Mouse (Mus musculus): ENCODE results near the gene 2410137M14Rik. TPM values are rescaled to one million over a fixed set of nuclear protein-coding genes. Genes with fewer than 3 reads are reported as not detected.

2410137M14Rik gene
- polyA plus RNA-seq, 1 experiment from 2014 or later: not detected

- Histone ChIP-seq H3K36me3 (ENCODE audit: control insufficient read depth, insufficient read depth, low read length) (peaks cover 12% of the 10 kb centered on the region), H3K4me2 (ENCODE audit: low read depth, low read length) (peak within 1 kb of the TSS; percentile 78), H3K27me3 (ENCODE audit: control insufficient read depth, insufficient read depth, low read depth, low read length) (no peaks in the 10 kb centered on the region), H3K9me3 (ENCODE audit: control insufficient read depth, low read length) (no peaks in the 10 kb centered on the region), H3K9ac (ENCODE audit: low read length) (peak within 1 kb of the TSS; percentile 84), H3K4me1 (replicated peaks; ENCODE audit: control insufficient read depth, insufficient read depth, low read length) (peaks cover 12% of the 10 kb centered on the region), H3K27ac (ENCODE audit: low read length) (peak within 1 kb of the TSS; percentile 87), H3K4me3 (ENCODE audit: low read length) (peak within 1 kb of the TSS; percentile 72)
- under 1% methylated on average over 46 of the region's 46 CpGs for WGBS
- peak; percentile 98 for ATAC-seq (ENCODE audit: low read depth)
These were observed 22.9 kb downstream of the 2410137M14Rik start, which contains the start of the genes Znrd1 and Znrd1as for GRCm38 (mm10) chr17:36957999-36958743. Gene Znrd1, minus strand, starts transcription at chr17:36958559. Gene Znrd1as, plus strand, starts transcription at chr17:36958592.

GRCm38 (mm10) chr17:36953062-36953461 is 28.0 kb downstream of the 2410137M14Rik start:
- Histone ChIP-seq H3K36me3 (ENCODE audit: control insufficient read depth, insufficient read depth, low read length) (peaks cover 25% of the 10 kb centered on the region), H3K27me3 (ENCODE audit: control insufficient read depth, insufficient read depth, low read depth, low read length) (no peaks in the 10 kb centered on the region), H3K4me2 (ENCODE audit: low read depth, low read length) (no peak overlapping the region), H3K27ac (ENCODE audit: low read length) (no peak overlapping the region), H3K4me3 (ENCODE audit: low read length) (no peak overlapping the region), H3K9me3 (ENCODE audit: control insufficient read depth, low read length) (no peaks in the 10 kb centered on the region), H3K4me1 (replicated peaks; ENCODE audit: control insufficient read depth, insufficient read depth, low read length) (peaks cover 20% of the 10 kb centered on the region), H3K9ac (ENCODE audit: low read length) (no peak overlapping the region)
- no peak for ATAC-seq (ENCODE audit: low read depth)
- 72% methylated on average over 1 of the region's 1 CpGs for WGBS

GRCm38 (mm10) chr17:36952631-36953030 is 28.4 kb downstream of the 2410137M14Rik start:
- Histone ChIP-seq H3K9me3 (ENCODE audit: control insufficient read depth, low read length) (no peaks in the 10 kb centered on the region), H3K36me3 (ENCODE audit: control insufficient read depth, insufficient read depth, low read length) (peaks cover 25% of the 10 kb centered on the region), H3K9ac (ENCODE audit: low read length) (no peak overlapping the region), H3K4me2 (ENCODE audit: low read depth, low read length) (no peak overlapping the region), H3K4me1 (replicated peaks; ENCODE audit: control insufficient read depth, insufficient read depth, low read length) (peaks cover 19% of the 10 kb centered on the region), H3K27ac (ENCODE audit: low read length) (no peak overlapping the region), H3K4me3 (ENCODE audit: low read length) (no peak overlapping the region), H3K27me3 (ENCODE audit: control insufficient read depth, insufficient read depth, low read depth, low read length) (no peaks in the 10 kb centered on the region)
- no peak for ATAC-seq (ENCODE audit: low read depth)
- 94% methylated on average over 2 of the region's 2 CpGs for WGBS

- Histone ChIP-seq H3K9ac (ENCODE audit: low read length) (peak within 1 kb of the TSS; percentile 87), H3K27me3 (ENCODE audit: control insufficient read depth, insufficient read depth, low read depth, low read length) (peaks cover 5% of the 10 kb centered on the region), H3K36me3 (ENCODE audit: control insufficient read depth, insufficient read depth, low read length) (peaks cover 20% of the 10 kb centered on the region), H3K27ac (ENCODE audit: low read length) (peak within 1 kb of the TSS; percentile 53), H3K9me3 (ENCODE audit: control insufficient read depth, low read length) (no peaks in the 10 kb centered on the region), H3K4me3 (ENCODE audit: low read length) (peak within 1 kb of the TSS; percentile 90), H3K4me2 (ENCODE audit: low read depth, low read length) (peak within 1 kb of the TSS; percentile 90), H3K4me1 (replicated peaks; ENCODE audit: control insufficient read depth, insufficient read depth, low read length) (peaks cover 21% of the 10 kb centered on the region)
- 2% methylated on average over 36 of the region's 36 CpGs for WGBS
- peak; percentile 97 for ATAC-seq (ENCODE audit: low read depth)
These were observed 29.8 kb downstream of the 2410137M14Rik start, which contains the start of gene Ppp1r11 for GRCm38 (mm10) chr17:36950981-36951947. Gene Ppp1r11, minus strand, starts transcription at chr17:36951741.

- Histone ChIP-seq H3K4me2 (ENCODE audit: low read depth, low read length) (no peak overlapping the region), H3K9ac (ENCODE audit: low read length) (no peak overlapping the region), H3K4me3 (ENCODE audit: low read length) (no peak overlapping the region), H3K4me1 (replicated peaks; ENCODE audit: control insufficient read depth, insufficient read depth, low read length) (peaks cover 21% of the 10 kb centered on the region), H3K36me3 (ENCODE audit: control insufficient read depth, insufficient read depth, low read length) (peaks cover 15% of the 10 kb centered on the region), H3K9me3 (ENCODE audit: control insufficient read depth, low read length) (no peaks in the 10 kb centered on the region), H3K27ac (ENCODE audit: low read length) (no peak overlapping the region), H3K27me3 (ENCODE audit: control insufficient read depth, insufficient read depth, low read depth, low read length) (peaks cover 25% of the 10 kb centered on the region)
- no peak for ATAC-seq (ENCODE audit: low read depth)
- 90% methylated on average over 8 of the region's 8 CpGs for WGBS
These were observed 31.8 kb downstream of the 2410137M14Rik start for GRCm38 (mm10) chr17:36949265-36949664.

- Histone ChIP-seq H3K9ac (ENCODE audit: low read length) (no peak overlapping the region), H3K9me3 (ENCODE audit: control insufficient read depth, low read length) (no peaks in the 10 kb centered on the region), H3K4me2 (ENCODE audit: low read depth, low read length) (no peak overlapping the region), H3K27me3 (ENCODE audit: control insufficient read depth, insufficient read depth, low read depth, low read length) (peaks cover 33% of the 10 kb centered on the region), H3K4me1 (replicated peaks; ENCODE audit: control insufficient read depth, insufficient read depth, low read length) (peaks cover 21% of the 10 kb centered on the region), H3K27ac (ENCODE audit: low read length) (no peak overlapping the region), H3K36me3 (ENCODE audit: control insufficient read depth, insufficient read depth, low read length) (peaks cover 13% of the 10 kb centered on the region), H3K4me3 (ENCODE audit: low read length) (no peak overlapping the region)
- 85% methylated on average over 1 of the region's 1 CpGs for WGBS
- ATAC-seq (ENCODE audit: low read depth): no peak
These were observed 32.8 kb downstream of the 2410137M14Rik start for GRCm38 (mm10) chr17:36948286-36948685.

GRCm38 (mm10) chr17:36947051-36947819 is 33.8 kb downstream of the 2410137M14Rik start:
- peak; percentile 32 for ATAC-seq (ENCODE audit: low read depth)
- peak overlapping the region; percentile 98 for H3K4me2 ChIP-seq (ENCODE audit: low read depth, low read length)
- H3K9ac ChIP-seq (ENCODE audit: low read length): peak overlapping the region; percentile 79
- H3K9me3 ChIP-seq (ENCODE audit: control insufficient read depth, low read length): no peaks in the 10 kb centered on the region
- H3K4me1 ChIP-seq (replicated peaks; ENCODE audit: control insufficient read depth, insufficient read depth, low read length): peaks cover 26% of the 10 kb centered on the region
- no peak overlapping the region for H3K27ac ChIP-seq (ENCODE audit: low read length)
- peaks cover 13% of the 10 kb centered on the region for H3K36me3 ChIP-seq (ENCODE audit: control insufficient read depth, insufficient read depth, low read length)
- peaks cover 43% of the 10 kb centered on the region for H3K27me3 ChIP-seq (ENCODE audit: control insufficient read depth, insufficient read depth, low read depth, low read length)
- H3K4me3 ChIP-seq (ENCODE audit: low read length): peak overlapping the region; percentile 58
- under 1% methylated on average over 62 of the region's 62 CpGs for WGBS

- Histone ChIP-seq H3K4me2 (ENCODE audit: low read depth, low read length) (no peak overlapping the region), H3K4me3 (ENCODE audit: low read length) (no peak overlapping the region), H3K9ac (ENCODE audit: low read length) (no peak overlapping the region), H3K36me3 (ENCODE audit: control insufficient read depth, insufficient read depth, low read length) (peaks cover 10% of the 10 kb centered on the region), H3K27me3 (ENCODE audit: control insufficient read depth, insufficient read depth, low read depth, low read length) (peaks cover 48% of the 10 kb centered on the region), H3K9me3 (ENCODE audit: control insufficient read depth, low read length) (no peaks in the 10 kb centered on the region), H3K4me1 (replicated peaks; ENCODE audit: control insufficient read depth, insufficient read depth, low read length) (peaks cover 12% of the 10 kb centered on the region), H3K27ac (ENCODE audit: low read length) (no peak overlapping the region)
- no peak for ATAC-seq (ENCODE audit: low read depth)
- 22% methylated on average over 9 of the region's 9 CpGs for WGBS
These were observed 36.8 kb downstream of the 2410137M14Rik start for GRCm38 (mm10) chr17:36944121-36944775.
